Mouse (Mus musculus): ENCODE measurements around the gene Lrrc4c.

Gene Lrrc4c

DNA sequence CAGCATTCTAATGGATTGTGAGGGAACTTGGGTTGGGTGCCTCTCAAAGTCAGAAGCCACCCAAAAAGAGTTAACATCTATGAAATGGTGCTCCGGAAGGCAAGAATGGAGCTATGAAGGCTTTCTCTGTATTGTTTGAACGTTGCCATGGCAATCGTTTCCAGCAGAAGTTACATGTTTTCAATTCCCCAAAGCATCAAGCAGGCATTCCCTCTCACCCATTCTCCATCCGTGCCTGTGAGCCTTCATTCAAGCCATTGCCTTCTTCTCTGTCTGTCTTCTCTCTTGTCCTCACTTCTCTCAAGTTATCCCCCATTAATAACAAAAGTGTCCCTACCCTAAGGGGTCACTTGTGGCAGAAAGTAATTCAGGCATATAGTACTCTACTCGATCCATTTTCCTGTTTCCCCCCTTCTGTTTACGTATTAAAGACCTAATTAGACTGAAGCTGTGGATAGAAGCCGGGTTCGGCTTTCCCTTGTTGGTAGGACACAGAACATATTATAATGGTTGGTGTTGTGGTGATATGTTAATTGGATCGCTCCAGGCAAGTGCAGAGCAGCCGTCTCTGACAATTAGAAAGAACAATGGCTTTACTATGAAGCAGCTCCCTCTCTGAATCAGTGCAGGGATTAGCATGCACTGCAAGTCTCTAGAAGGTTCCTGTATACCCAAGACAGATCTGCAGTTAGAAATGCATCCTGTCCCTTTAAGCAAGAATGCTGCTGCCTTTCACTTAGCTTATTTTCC lies 1160.4 kb downstream of the Lrrc4c start:
- no peak for DNase-seq (ENCODE audit: low spot score)

- no peak for DNase-seq (ENCODE audit: low spot score)
Observed at GRCm38 (mm10) chr2:97478925-97479298, 1160.9 kb downstream of the Lrrc4c start.

GRCm38 (mm10) chr2:97484990-97485389 lies 1167.0 kb downstream of the Lrrc4c start:
- DNase-seq (ENCODE audit: low spot score): no peak

DNA sequence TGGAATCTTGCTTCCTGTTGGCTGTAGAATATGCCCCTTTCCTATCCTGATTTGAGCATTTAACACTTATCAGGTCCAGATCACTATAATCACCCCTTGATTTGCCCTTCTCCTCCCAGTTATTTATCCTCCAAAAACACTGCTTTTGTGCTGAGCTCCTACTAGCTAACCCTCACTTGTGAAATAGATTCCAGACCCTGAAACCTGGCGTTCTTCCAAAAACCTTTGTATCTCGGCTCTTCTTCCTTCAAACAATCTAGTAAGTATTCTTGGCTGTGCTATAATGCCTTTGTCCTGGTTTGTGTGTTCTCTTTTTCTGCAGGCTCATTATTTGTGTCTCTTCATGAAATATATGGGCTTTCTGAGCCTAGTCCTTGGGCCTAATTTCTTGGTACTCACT lies 1167.6 kb downstream of the Lrrc4c start:
- no peak for DNase-seq (ENCODE audit: low spot score)

- DNase-seq (ENCODE audit: low spot score): no peak
Observed at GRCm38 (mm10) chr2:97487567-97487966, 1169.6 kb downstream of the Lrrc4c start.

DNA sequence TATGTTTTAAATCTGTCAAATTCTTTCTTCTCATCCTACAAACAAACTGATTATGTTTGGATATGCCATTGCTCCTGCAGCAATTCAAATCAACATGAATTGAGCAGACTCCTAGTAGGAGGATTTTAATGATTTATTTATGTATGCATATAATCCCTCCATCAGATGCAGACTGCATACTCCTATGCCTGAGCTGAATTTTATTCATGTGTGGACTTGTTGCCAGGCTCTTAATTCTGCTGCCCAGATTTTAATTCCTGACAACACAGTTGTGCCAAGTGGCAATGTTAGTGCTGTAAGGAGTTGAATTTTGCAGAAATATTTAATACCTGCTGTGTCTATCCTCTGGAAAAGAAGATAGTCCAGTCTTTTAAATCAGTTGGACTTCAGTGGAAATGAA lies 1179.1 kb downstream of the Lrrc4c start:
- DNase-seq (ENCODE audit: low spot score): no peak

DNA sequence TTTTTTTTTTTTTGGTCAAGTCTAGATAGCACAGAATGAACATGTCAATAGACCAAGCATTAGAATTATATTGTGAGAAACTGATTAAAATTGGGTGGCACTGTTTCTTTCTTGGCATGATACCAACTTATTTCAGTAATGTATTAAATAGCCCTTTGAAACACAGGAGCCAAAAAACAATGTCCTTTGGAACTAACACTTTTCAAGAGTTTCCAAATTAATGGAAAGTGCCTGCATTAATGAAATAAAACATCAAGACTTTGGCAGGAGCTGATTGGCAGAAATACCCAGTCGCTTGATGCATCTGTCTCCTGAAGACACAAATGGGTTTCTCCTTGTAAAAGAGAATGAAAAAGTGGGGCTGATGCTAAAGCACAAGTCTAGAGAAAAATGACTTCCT lies 1184.5 kb downstream of the Lrrc4c start:
- no peak for DNase-seq (ENCODE audit: low spot score)

- no peak for DNase-seq (ENCODE audit: low spot score)
Observed at GRCm38 (mm10) chr2:97504902-97505301, 1186.9 kb downstream of the Lrrc4c start.

DNA sequence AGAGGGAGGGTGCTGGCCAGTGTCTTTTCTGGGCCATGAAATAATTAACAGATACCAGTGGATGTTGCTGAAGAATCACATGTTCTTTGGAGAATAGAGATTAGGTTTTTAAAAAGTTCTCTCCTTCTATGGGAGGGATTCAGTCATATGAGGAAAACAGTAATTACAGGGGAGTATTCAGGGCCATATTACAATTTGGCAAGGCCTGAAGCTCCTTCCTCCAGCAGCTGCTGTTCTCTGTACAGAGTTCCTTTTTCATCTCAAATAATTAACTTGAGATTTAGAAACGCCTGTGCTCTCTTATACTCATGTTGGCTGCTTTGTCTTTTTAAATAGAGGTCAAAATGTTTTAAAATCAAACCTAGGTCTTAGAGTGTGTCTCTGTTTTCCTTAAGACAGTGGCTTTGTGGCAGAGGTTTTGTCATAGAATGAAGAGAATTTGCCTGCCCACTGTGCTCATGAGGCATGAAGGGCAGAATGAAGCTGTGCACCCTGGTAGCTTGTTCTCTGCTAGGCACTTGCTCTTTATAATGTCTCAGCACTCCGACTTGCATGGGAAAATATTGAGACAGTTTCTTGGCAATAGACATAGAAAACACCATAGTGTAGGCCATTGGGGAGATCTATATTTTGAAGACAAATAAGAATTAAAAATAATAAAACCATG lies 1206.4 kb downstream of the Lrrc4c start:
- no peak for DNase-seq (ENCODE audit: low spot score)

DNA sequence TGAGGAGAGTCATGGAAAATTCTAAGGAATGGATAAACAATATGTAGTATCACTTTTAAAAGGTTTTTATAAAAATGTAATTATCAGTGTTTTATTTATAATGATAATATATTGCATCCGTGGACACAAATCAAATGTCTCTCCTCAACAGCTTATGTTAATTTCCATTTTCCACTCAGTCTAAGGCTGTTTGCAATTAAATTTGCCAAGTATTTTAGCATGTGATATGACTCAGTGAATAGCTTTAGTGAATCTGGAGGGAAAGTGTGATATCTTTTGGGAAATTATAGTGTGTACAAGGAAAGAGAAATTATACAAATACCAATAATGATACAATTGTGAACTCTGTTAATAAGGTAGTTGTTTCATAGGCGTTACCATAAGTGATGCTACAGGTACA lies 1207.1 kb downstream of the Lrrc4c start:
- no peak for DNase-seq (ENCODE audit: low spot score)

GRCm38 (mm10) chr2:97530622-97531021 lies 1212.7 kb downstream of the Lrrc4c start:
- no peak for DNase-seq (ENCODE audit: low spot score)

DNA sequence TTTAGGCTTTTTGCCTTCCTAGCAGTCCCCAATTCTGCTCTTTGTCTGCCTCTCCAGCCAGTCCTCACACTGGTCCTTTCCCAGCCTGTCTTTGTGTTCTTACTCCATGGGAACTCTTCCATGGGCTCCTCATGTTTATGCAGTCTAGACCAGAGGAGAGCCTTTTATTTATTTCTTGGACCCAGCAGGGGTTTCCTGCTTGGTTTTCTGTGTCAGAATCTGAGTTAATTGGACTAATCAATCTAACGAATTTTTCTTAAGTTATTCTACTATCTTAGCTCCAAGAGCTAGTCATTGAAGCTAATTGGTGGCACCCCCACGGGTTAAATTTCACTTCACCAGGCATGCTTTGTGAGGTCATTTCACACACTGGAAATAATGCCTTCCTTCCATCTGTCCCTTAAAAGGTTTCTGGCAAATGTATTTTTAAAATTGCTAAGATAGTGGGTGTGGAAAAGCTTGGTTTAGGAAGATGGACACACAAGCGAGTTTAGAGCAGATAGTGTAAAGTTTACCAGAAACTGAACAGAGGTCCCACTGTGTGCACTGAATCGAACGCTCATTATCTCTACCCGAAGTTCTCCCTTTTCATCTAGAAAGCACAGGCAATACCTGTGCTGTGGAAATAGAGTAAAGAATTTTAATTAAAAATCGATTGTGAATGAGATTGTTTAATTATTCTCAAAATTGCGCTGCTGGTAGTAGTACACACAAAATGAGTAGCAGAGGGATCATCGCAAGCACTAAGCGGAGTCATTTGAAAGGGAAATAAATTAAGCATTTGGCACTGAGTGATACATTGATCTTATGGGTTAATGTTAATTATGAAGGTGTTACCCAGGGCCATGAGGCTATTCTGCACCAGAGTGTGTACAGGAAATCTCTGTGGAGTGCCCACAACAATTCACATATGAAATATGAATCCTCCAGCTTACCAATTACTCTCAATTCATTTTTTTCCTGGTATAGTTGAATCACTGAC lies 1226.0 kb downstream of the Lrrc4c start:
- DNase-seq (ENCODE audit: low spot score): no peak

GRCm38 (mm10) chr2:97544673-97545071 lies 1226.7 kb downstream of the Lrrc4c start:
- DNase-seq (ENCODE audit: low spot score): no peak

GRCm38 (mm10) chr2:97545946-97546345 lies 1228.0 kb downstream of the Lrrc4c start:
- no peak for DNase-seq (ENCODE audit: low spot score)

GRCm38 (mm10) chr2:97564509-97564908 lies 1246.5 kb downstream of the Lrrc4c start:
- no peak for DNase-seq (ENCODE audit: low spot score)

GRCm38 (mm10) chr2:97568954-97569353 lies 1251.0 kb downstream of the Lrrc4c start:
- DNase-seq (ENCODE audit: low spot score): no peak

DNA sequence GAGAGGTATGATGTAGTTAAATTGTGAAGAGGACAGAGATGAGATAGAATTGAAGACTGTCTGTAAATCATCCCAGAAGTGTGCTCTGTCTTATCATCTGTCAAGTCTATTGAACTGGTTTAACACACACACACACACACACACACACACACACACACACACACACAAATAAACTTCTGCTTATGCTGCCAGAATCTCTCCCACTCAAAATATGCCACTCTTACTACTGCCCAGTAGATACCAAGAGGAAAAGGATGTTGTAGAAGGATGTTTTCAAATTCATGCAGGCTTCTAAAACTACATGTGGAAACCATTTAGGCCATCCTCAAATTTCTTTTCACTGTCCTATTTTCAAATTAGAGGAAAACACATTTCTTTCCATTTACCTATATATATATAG lies 1257.0 kb downstream of the Lrrc4c start:
- no peak for DNase-seq (ENCODE audit: low spot score)

- DNase-seq (ENCODE audit: low spot score): no peak
Observed at GRCm38 (mm10) chr2:97581132-97581531, 1263.2 kb downstream of the Lrrc4c start.

GRCm38 (mm10) chr2:97586322-97586721 lies 1268.4 kb downstream of the Lrrc4c start:
- no peak for DNase-seq (ENCODE audit: low spot score)

DNA sequence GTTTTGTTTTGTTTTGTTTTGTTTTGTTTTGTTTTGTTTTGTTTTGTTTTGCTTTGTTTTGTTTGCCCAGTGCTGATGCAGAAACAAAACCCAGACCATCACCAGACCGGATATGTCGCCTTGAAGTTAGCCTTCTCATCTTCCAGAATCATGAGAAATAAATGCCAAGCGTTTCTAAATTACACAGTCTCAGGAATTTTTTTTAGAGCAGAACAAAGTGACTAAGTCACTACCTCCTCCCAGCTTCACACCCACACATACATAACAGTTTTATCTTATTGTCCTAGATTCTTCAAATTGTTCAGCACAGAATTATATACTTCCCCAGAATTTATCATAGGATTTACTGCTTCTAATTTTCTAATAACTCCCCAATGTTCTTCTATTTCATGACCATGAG lies 1272.6 kb downstream of the Lrrc4c start:
- no peak for DNase-seq (ENCODE audit: low spot score)

DNA sequence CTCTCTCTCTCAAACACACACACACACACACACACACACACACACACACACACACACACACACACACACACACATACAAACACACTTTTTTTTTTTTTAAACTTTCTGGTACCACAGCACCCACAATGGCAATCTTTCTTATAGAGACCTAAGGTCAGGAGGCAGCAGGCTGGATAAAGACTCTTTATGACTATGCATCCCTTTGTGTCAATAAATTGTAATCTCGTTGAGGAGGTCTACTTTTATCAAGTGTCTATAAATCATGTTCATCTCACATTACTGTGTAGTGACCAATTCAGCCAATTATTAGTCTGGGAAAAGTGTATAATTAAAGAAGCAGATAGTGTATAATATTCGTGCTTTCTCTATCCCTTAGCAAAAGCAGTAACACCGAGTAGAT lies 1286.2 kb downstream of the Lrrc4c start:
- no peak for DNase-seq (ENCODE audit: low spot score)

DNA sequence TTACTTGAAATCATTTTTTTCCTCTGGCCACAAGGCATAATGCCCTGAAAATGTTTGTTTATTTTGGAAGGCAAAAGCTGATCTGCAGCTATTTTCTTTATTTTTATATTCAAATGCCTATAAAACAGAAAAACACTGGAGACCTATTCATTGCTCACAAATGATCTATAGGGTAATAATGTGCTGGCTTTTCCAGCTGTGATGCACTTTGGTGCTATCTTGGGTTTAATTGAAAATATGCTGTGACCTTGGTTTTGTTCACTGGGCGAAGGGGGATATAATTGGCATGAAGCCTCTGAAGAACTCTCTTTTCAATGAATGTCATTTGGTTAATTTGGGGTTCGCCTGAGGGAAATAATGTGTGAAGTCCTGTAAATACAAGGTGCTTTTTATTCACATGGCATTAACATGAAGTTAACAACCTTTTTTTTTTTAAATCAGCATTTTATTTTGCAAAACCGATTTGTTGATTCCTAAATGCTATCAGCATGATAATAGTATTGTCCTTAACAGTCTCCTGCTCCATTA lies 1286.8 kb downstream of the Lrrc4c start:
- DNase-seq (ENCODE audit: low spot score): no peak

All from spleen, adult 12 weeks (tissue).